Mouse (Mus musculus) hindbrain, postnatal 0 days (tissue): ENCODE data around the gene Abca16. TPM values are rescaled to one million over a fixed set of nuclear protein-coding genes. Genes with fewer than 3 reads are reported as not detected.

Experiments
- ATAC-seq: fragments of 200-750 bp; cut with Nextera tagmentation; 2 replicates; pipeline ENCODE4 v1.8.0; 2017; ENCODE audit warnings: mild to moderate bottlenecking, moderate TSS enrichment, moderate library complexity
- DNase-seq: peaks from one replicate; pipeline ENCODE4 v3.0.0-alpha.2; 2015; ENCODE audit warnings: low spot score
- H3K27ac ChIP-seq: fragments of 300-500 bp; sonication (generic); 2 replicates; pipeline ENCODE4 v1.5.1; 2014; ENCODE audit warnings: mild to moderate bottlenecking
- H3K27me3 ChIP-seq: fragments of 300-500 bp; sonication (generic); 2 replicates; pipeline ENCODE4 v1.6.1; 2014; ENCODE audit warnings: low read length, mixed read lengths; ENCODE audit not compliant: insufficient read depth
- H3K36me3 ChIP-seq: fragments of 300-500 bp; sonication (generic); 2 replicates; pipeline ENCODE4 v1.6.1; 2014; ENCODE audit warnings: low read length, mixed read lengths; ENCODE audit not compliant: insufficient read depth
- H3K4me1 ChIP-seq: fragments of 300-500 bp; sonication (generic); 2 replicates; pipeline ENCODE4 v1.6.1; 2014; ENCODE audit warnings: antibody characterized with exemption, low read length, mixed read lengths; ENCODE audit not compliant: insufficient read depth
- H3K4me2 ChIP-seq: fragments of 300-500 bp; sonication (generic); 2 replicates; pipeline ENCODE4 v1.6.1; 2014; ENCODE audit warnings: low read depth, mild to moderate bottlenecking, low read length, moderate library complexity, mixed read lengths
- H3K4me3 ChIP-seq: fragments of 300-500 bp; sonication (generic); 2 replicates; pipeline ENCODE4 v1.5.1; 2014; ENCODE audit warnings: low read length
- H3K9ac ChIP-seq: fragments of 300-500 bp; sonication (generic); replicated peaks from 2 replicates; pipeline ENCODE4 v1.6.1; 2014; ENCODE audit warnings: mild to moderate bottlenecking, low read length, moderate library complexity, mixed read lengths
- H3K9me3 ChIP-seq: fragments of 300-500 bp; sonication (generic); 2 replicates; pipeline ENCODE4 v1.6.1; 2016; ENCODE audit warnings: low read length, mixed read lengths
- CTCF ChIP-seq: IDR thresholded peaks from 2 replicates; pipeline ENCODE4 v1.5.1; 2016; ENCODE audit warnings: antibody characterized with exemption, control low read depth, low read depth
- WGBS: fragments of 180-500 bp; shearing (Covaris S2); extraction: QIAGEN DNeasy Blood & Tissue Kit; methylation state at CpG from one replicate; pipeline ENCODE4 v1.1.7; 2014; 5-methylcytosine and 5-hydroxymethylcytosine counted together
- polyA plus RNA-seq: library from polyadenylated mRNA; unstranded; fragments of >200 nt; fragmentation: Nextera tagmentation; extraction: Ambion mirVana; gene quantifications from 2 replicates; pipeline ENCODE4 v1.2.1, GENCODE M21; 2015
- total RNA-seq: library from RNA; depleted of rRNA; stranded (reverse); fragments of >200 nt; gene quantifications from 2 replicates; pipeline ENCODE4 v1.2.3, GENCODE M21; 2014; rRNA removed

Abca16 gene
- total and polyA plus RNA-seq, 2 experiments from 2014 or later: not detected

- H3K4me3 ChIP-seq: no peak overlapping the region
- no peaks in the 10 kb centered on the region for H3K36me3 ChIP-seq
- no peak overlapping the region for H3K27ac ChIP-seq
- no peak for TF ChIP-seq CTCF
- no peaks in the 10 kb centered on the region for H3K27me3 ChIP-seq
- no peak overlapping the region for H3K9ac ChIP-seq
- no peak for ATAC-seq
- 71% methylated on average over 2 of the region's 2 CpGs for WGBS
- no peak overlapping the region for H3K4me2 ChIP-seq
- no peaks in the 10 kb centered on the region for H3K4me1 ChIP-seq
- H3K9me3 ChIP-seq: no peaks in the 10 kb centered on the region
- no peak for DNase-seq
Measured at GRCm38 (mm10) chr7:120534805-120535204, 125.4 kb downstream of the Abca16 start.

GRCm38 (mm10) chr7:120552479-120553180 lies 143.2 kb downstream of the Abca16 start:
- Histone ChIP-seq H3K4me1 (no peaks in the 10 kb centered on the region), H3K4me2 (peak overlapping the region; percentile 52), H3K4me3 (peak overlapping the region; percentile 30), H3K27ac (peak overlapping the region; percentile 42; the same call in 1 of the 2 replicates), H3K36me3 (no peaks in the 10 kb centered on the region), H3K27me3 (no peaks in the 10 kb centered on the region), H3K9me3 (no peaks in the 10 kb centered on the region), H3K9ac (0 out of 2 replicates have a peak overlapping the region, but pooled peaks have one; percentile 10)
- ATAC-seq (peak; percentile 95), DNase-seq (peak; percentile 73)
- 41% methylated on average over 12 of the region's 12 CpGs for WGBS
- no peak for TF ChIP-seq CTCF

GRCm38 (mm10) chr7:120553181-120553551 lies 143.7 kb downstream of the Abca16 start:
- peak overlapping the region; percentile 30 for H3K4me3 ChIP-seq
- no peaks in the 10 kb centered on the region for H3K4me1 ChIP-seq
- no peaks in the 10 kb centered on the region for H3K27me3 ChIP-seq
- ATAC-seq: peak; percentile 61; the same call in 1 of the 2 replicates
- no peak for DNase-seq
- H3K27ac ChIP-seq: peak overlapping the region; percentile 42; the same call in 1 of the 2 replicates
- TF ChIP-seq CTCF: no peak
- WGBS: 46% methylated on average over 12 of the region's 12 CpGs
- H3K9me3 ChIP-seq: no peaks in the 10 kb centered on the region
- 0 out of 2 replicates have a peak overlapping the region, but pooled peaks have one; percentile 10 for H3K9ac ChIP-seq
- no peaks in the 10 kb centered on the region for H3K36me3 ChIP-seq
- H3K4me2 ChIP-seq: peak overlapping the region; percentile 52

DNA sequence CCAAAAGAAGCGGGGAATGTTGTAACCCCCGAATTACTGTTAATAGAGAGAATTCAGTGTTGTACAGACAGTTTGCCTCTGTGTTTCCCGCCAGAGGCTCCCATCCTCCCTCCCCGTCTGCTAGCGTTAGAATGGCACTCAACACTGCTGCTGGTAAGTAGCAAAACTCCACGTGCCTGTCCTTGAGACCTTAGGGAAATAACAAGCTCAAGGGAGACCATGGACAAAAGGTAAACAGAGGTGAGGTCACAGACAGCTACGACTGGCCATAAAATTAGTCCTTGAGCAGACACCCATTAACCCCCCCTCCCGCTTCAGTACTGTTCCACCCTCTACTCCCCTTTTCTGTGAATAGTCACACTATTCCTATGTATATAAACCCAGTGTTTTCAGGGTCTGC lies 157.9 kb downstream of the Abca16 start:
- WGBS: 81% methylated on average over 8 of the region's 8 CpGs
- no peak overlapping the region for H3K4me3 ChIP-seq
- ATAC-seq: no peak

GRCm38 (mm10) chr7:120576520-120576919 lies 167.1 kb downstream of the Abca16 start:
- TF ChIP-seq CTCF: no peak
- no peak for ATAC-seq
- no peaks in the 10 kb centered on the region for H3K36me3 ChIP-seq
- no peak overlapping the region for H3K4me2 ChIP-seq
- 75% methylated on average over 3 of the region's 3 CpGs for WGBS
- DNase-seq: no peak
- H3K9me3 ChIP-seq: no peaks in the 10 kb centered on the region
- no peak overlapping the region for H3K4me3 ChIP-seq
- no peaks in the 10 kb centered on the region for H3K27me3 ChIP-seq
- H3K27ac ChIP-seq: no peak overlapping the region
- H3K4me1 ChIP-seq: no peaks in the 10 kb centered on the region
- H3K9ac ChIP-seq: no peak overlapping the region

More for the DNA sequence above, 157.9 kb downstream of the Abca16 start:
- Histone ChIP-seq H3K9ac (no peak overlapping the region), H3K36me3 (no peaks in the 10 kb centered on the region), H3K27me3 (no peaks in the 10 kb centered on the region), H3K4me2 (no peak overlapping the region), H3K9me3 (no peaks in the 10 kb centered on the region), H3K27ac (no peak overlapping the region), H3K4me1 (no peaks in the 10 kb centered on the region)
- TF ChIP-seq CTCF: no peak
- DNase-seq: no peak

Other genes starting within 250 kb of the Abca16 start
- gene Anks4b, start 235.8 kb upstream of the Abca16 start, total RNA-seq: not detected in 2 replicates
- gene Anks4b, start 235.8 kb upstream of the Abca16 start, polyA plus RNA-seq: not detected in 2 replicates
- gene Crym, start 207.5 kb upstream of the Abca16 start, total RNA-seq: 9.4 and 16.9 TPM in 2 replicates
- 8.1 and 8.7 TPM in 2 replicates for gene Crym, start 207.5 kb upstream of the Abca16 start, polyA plus RNA-seq
- gene Abca14, start 205.7 kb upstream of the Abca16 start, total RNA-seq: not detected in 2 replicates
- not detected in 2 replicates for gene Abca14, start 205.7 kb upstream of the Abca16 start, polyA plus RNA-seq
- not detected in 2 replicates for gene Abca15, start 81.0 kb upstream of the Abca16 start, total RNA-seq
- not detected in 2 replicates for gene Abca15, start 81.0 kb upstream of the Abca16 start, polyA plus RNA-seq
- gene Uqcrc2, start 225.5 kb downstream of the Abca16 start, total RNA-seq: 151 and 165 TPM in 2 replicates
- 244 and 258 TPM in 2 replicates for gene Uqcrc2, start 225.5 kb downstream of the Abca16 start, polyA plus RNA-seq